Mouse (Mus musculus) CD4-positive, CD25-positive, alpha-beta regulatory T cell, adult 4 months (primary cell): ENCODE measurements around the gene Scarb1. TPM values are rescaled to one million over a fixed set of nuclear protein-coding genes. Genes with fewer than 3 reads are reported as not detected.

Experiments used
- ATAC-seq: one replicate; pipeline ENCODE4 v1.8.0; 2017
- polyA plus RNA-seq, 2 experiments: library from polyadenylated mRNA; unstranded; fragments of 100-300 nt; shearing (Covaris generic); gene quantifications; one replicate each; pipeline ENCODE4 v1.2.1; 2017

Scarb1 gene
- polyA plus RNA-seq, 2 experiments from 2014 or later = 5.9 to 11.6 TPM

DNA sequence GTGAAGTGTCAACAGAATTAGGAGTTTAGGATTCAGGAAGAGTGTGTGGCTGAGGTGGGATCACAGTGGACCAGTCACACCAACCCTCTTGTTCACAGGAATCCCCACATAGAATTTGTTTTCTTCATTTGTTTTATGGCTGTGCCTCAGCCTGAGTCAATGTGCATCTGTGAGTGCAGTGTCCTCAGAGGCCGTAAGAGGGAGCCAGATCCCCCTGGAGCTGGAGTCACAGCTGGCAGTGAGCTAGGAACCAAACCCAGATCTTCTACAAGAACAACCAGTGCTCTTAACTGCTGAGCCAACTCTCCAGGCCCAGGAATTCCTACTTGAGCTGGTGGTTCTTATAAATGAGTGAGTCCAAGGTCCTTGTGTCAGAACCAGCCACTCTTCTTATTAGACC, 107.4 kb downstream of the Scarb1 start:
- no peak for ATAC-seq

GRCm38 (mm10) chr5:125232443-125232979, 108.4 kb downstream of the Scarb1 start:
- no peak for ATAC-seq

DNA sequence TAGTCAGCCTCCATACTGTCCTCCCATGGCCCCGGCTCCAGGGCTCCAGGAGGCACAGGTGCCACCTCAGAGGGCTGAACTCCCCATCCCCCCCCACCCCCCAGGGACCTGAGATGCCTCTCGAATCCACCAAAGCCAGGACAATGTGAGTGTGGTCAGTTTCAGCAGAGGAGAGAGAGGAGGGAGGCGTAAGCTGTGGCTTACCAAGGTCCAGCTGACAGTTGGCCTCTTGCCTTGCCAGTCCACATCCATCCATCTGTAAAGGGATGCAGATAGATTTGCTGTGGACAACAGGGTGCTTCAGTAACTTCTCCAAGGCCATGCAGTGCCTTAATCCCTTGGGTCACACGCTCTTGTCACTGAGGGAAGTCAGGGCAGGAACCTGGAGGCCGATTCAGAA, 110.4 kb downstream of the Scarb1 start:
- ATAC-seq = no peak

- ATAC-seq = no peak
These were observed 111.8 kb downstream of the Scarb1 start for GRCm38 (mm10) chr5:125229097-125229496.

GRCm38 (mm10) chr5:125227699-125228098, 113.2 kb downstream of the Scarb1 start:
- no peak for ATAC-seq

Other genes with a start within 250 kb of the Scarb1 start
- gene Ncor2, start 161.9 kb downstream of the Scarb1 start, polyA plus RNA-seq = 1 to 10 TPM; 4.0 to 6.1 TPM
- gene Gm10382, start 48.2 kb upstream of the Scarb1 start, polyA plus RNA-seq = 1 to 10 TPM in 1 of 2 experiments, under 1 TPM in 1; 0.70 to 1.0 TPM
- gene Ubc, start 49.1 kb upstream of the Scarb1 start, polyA plus RNA-seq = 1,000 to 10,000 TPM in 1 of 2 experiments, 100 to 1,000 TPM in 1; 954 to 1,216 TPM
- gene Dhx37, start 93.0 kb upstream of the Scarb1 start, polyA plus RNA-seq = 1 to 10 TPM; 8.4 to 8.6 TPM
- 1 to 10 TPM; 4.3 to 7.5 TPM for gene Bri3bp, start 100.5 kb upstream of the Scarb1 start, polyA plus RNA-seq
- 10 to 100 TPM; 22.1 to 39.8 TPM for gene Aacs, start 134.7 kb upstream of the Scarb1 start, polyA plus RNA-seq
- under 1 TPM in 1 of 2 experiments, not detected in 1; 0.16 TPM for gene Tmem132b, start 190.7 kb upstream of the Scarb1 start, polyA plus RNA-seq